Mouse (Mus musculus) olfactory bulb, adult 2 months (tissue): Measurements from ENCODE around the gene Atoh8. TPM values are rescaled to one million over a fixed set of nuclear protein-coding genes. Genes with fewer than 3 reads are reported as not detected.

Experiments
- H3K27ac ChIP-seq: fragments of 200-500 bp; 2 replicates; pipeline ENCODE4 v1.5.1; 2012; ENCODE audit warnings: low read depth, low read length; ENCODE audit not compliant: insufficient read depth
- H3K4me1 ChIP-seq: fragments of 200-500 bp; 2 replicates; pipeline ENCODE4 v1.6.1; 2012; ENCODE audit warnings: low read length; ENCODE audit not compliant: control insufficient read depth, insufficient read depth
- H3K4me3 ChIP-seq: fragments of 200-500 bp; 2 replicates; pipeline ENCODE4 v1.5.1; 2012; ENCODE audit warnings: mild to moderate bottlenecking, low read depth, low read length, moderate library complexity; ENCODE audit not compliant: insufficient read depth
- CTCF ChIP-seq: fragments of 200-500 bp; IDR thresholded peaks from 2 replicates; pipeline ENCODE4 v1.5.1; 2012; ENCODE audit warnings: low read depth, mild to moderate bottlenecking, low read length, moderate library complexity; ENCODE audit not compliant: insufficient read depth
- POLR2A ChIP-seq: fragments of 200-500 bp; IDR thresholded peaks from 2 replicates; pipeline ENCODE4 v1.6.1; 2012; ENCODE audit warnings: mild to moderate bottlenecking, low read depth, low read length, moderate library complexity; ENCODE audit not compliant: insufficient read depth
- WGBS: fragments of 180-500 bp; shearing (Covaris S2); methylation state at CpG from one replicate; pipeline ENCODE4 v1.1.7; 2018; 5-methylcytosine and 5-hydroxymethylcytosine counted together
- polyA plus RNA-seq: library from polyadenylated mRNA; stranded (reverse); fragments of >200 nt; gene quantifications from 2 replicates; pipeline ENCODE4 v1.2.4, GENCODE M21; 2012; ENCODE audit warnings: low replicate concordance; ENCODE audit not compliant: missing spikeins, insufficient read depth, insufficient read length

Gene Atoh8
- polyA plus RNA-seq, 1 experiment: not detected

DNA sequence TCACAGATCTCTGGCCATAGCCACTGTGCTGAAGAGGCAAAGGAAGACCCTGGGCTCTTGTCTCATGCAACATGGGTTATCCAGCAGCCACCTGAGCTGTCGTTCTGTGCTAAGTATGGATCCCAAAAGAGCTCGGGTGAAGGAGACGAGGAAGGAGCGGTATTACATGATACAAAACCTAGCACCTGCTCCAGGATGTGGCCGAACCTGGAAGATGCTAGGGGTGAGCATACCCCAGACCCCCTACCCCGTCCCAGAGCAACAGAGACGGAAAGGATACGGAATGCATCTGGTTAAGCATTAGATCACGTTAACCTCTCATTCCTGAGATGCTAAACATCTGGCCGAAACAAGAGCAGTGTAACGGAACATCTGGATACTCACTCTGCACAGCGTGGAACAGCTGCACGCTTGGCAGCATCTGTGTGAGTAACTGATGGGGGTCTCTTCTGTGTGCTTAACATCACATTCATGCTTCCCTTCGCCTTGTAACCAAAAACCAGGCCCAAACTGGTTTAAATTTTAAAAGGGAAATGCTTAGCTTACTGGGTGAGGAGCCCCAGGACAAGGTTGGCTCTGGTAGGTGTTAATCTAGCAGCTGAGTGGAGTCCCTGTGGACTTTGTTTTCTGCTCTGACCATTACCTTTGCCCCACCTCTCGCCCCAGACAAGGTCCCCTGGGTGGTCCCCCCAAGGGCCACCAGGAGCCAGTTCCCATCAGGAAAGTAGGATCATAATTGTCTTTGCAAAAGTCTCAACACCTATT, 13.0 kb upstream of the Atoh8 start:
- peaks cover 14% of the 10 kb centered on the region for H3K4me1 ChIP-seq
- 90% methylated on average over 15 of the region's 15 CpGs for WGBS
- TF ChIP-seq CTCF: no peak
- TF ChIP-seq POLR2A: no peak
- no peak overlapping the region for H3K4me3 ChIP-seq
- no peak overlapping the region for H3K27ac ChIP-seq

DNA sequence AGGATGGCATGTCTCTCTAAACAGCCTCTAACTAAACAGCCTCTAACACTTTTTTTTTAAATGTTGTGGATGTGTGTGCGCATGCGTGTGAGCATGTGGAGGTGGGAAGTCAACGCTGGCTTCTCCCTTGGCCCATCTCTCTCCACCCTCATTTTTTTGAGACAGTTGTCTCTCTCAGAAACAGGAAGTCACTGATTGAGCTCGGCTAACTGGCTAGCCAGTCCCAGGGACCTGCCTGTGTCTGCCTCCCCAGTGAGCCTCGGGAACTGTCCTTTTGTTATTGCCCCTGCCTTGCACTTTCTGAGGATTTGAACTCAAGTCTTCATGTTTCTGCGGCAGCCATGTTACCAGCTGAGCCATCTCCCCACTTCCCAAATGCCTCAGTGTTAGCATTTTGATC, 10.9 kb upstream of the Atoh8 start:
- no peak overlapping the region for H3K27ac ChIP-seq
- WGBS: 88% methylated on average over 6 of the region's 6 CpGs
- peaks cover 23% of the 10 kb centered on the region for H3K4me1 ChIP-seq
- H3K4me3 ChIP-seq: no peak overlapping the region
- no peak for TF ChIP-seq CTCF
- no peak for TF ChIP-seq POLR2A

DNA sequence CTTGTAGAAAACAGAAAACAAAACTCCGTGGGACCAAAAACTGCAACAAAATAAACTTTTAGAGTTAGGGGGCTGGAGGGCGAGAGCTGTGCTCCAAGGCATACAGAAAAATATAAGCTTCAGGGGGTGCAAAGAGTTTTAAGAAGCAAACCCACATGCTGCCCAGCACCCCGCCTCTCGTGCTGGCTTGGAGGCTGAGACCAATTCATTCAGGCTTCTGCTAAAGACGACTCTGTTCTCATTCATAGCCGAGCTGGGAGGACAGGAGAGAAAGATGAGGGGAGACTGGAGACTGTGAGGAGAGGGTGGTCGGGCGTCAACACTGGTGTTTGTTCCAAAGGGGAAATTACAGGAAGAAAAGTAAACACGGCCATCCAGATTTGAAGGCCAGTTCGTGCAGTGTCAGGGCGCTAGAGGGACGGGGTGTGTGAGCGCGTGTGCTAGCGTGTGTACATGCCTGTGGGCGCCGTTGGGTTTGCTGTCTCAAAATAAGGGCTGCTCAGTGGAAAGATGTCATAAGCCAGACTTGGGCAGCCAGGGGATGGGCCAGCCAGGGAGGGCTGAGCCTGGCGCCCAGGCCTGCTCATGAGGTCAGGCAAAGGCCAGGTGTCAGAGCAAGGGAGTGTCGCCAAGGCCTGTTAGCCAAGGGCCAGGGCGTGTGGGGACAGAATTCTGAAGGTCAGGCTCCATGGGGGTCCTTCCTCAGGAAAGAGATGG, 9.3 kb upstream of the Atoh8 start:
- Histone ChIP-seq H3K4me1 (peaks cover 26% of the 10 kb centered on the region), H3K4me3 (no peak overlapping the region), H3K27ac (no peak overlapping the region)
- no peak for TF ChIP-seq POLR2A
- TF ChIP-seq CTCF: no peak
- WGBS: 62% methylated on average over 20 of the region's 20 CpGs

DNA sequence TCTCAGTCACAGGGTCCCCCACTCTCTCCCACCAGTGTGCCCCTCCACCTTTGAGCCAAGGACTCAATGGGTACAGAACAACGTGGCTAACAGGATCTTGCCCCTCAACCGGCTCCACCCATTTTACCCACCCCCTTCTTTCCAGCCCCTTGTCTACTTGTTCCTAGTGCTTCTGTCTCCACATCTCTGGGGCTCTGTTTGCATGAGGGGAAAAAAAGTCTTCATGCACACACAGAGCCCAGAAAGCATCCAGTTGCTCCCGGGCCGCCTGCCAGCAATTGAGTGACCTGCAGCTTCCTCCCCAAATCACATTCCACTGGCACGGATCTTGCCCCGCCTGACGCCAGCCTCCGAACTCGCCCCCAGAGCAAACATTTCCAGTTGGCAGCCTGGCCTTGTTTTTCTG, 8.8 kb upstream of the Atoh8 start:
- Histone ChIP-seq H3K27ac (no peak overlapping the region), H3K4me1 (peaks cover 26% of the 10 kb centered on the region), H3K4me3 (no peak overlapping the region)
- WGBS: 16% methylated on average over 9 of the region's 9 CpGs
- no peak for TF ChIP-seq POLR2A
- no peak for TF ChIP-seq CTCF

DNA sequence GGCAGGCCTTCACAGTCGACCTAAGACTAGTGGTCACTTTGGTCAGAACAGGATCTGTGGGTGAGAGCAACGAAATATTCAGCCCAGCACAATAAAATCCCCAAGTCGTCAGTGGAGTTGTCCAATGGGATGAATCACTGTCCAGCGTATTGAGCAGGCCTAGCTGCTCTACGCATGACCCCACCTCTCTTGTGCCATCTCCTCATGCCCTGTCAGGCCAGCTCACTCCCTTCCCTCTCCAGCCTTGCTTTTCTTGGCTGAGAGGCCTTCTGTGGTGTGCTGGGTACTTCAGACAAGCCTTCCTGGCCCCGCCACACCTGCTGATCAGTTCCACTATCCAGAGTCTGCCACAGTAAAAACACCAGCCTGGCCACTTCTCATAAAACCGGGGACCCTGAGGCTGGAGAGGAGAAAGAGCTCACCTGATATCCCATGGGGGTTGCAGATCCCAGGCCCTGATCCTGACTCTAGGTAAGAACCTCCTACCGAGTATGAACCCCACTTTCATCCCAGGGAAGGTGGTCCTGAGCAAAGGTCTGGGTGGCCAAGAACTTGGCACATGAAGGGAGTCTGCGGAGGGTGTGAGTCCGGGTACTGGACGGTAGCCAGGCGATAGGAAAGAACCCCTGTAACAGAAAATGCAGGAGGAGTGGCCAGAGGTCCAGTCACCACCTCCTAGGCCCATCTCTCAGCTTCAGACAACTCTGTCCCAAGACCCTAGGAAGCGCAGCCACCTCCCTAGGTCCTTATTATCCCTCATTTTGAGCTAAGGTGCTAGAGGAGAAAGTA, 7.3 kb upstream of the Atoh8 start:
- H3K4me3 ChIP-seq: no peak overlapping the region
- no peak overlapping the region for H3K27ac ChIP-seq
- no peak for TF ChIP-seq CTCF
- no peak for TF ChIP-seq POLR2A
- peaks cover 26% of the 10 kb centered on the region for H3K4me1 ChIP-seq
- WGBS: 88% methylated on average over 13 of the region's 13 CpGs

DNA sequence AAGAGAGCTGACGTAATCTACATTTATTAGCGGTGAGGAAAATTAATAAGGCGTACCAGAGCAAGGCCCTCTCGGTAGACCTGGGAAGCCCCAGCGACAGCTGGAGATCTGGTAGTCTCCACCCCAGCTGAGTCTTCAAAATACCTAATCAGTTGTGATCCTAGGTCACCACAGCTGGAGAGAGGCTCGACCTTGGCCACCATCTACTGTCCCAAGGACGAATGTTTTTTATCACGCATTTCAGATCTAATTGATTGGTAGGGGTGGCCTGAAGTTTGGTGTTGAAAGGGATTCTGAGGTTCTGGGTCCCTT, 6.4 kb upstream of the Atoh8 start:
- TF ChIP-seq CTCF: no peak
- TF ChIP-seq POLR2A: no peak
- 46% methylated on average over 8 of the region's 8 CpGs for WGBS
- Histone ChIP-seq H3K4me3 (no peak overlapping the region), H3K27ac (no peak overlapping the region), H3K4me1 (peaks cover 26% of the 10 kb centered on the region)

DNA sequence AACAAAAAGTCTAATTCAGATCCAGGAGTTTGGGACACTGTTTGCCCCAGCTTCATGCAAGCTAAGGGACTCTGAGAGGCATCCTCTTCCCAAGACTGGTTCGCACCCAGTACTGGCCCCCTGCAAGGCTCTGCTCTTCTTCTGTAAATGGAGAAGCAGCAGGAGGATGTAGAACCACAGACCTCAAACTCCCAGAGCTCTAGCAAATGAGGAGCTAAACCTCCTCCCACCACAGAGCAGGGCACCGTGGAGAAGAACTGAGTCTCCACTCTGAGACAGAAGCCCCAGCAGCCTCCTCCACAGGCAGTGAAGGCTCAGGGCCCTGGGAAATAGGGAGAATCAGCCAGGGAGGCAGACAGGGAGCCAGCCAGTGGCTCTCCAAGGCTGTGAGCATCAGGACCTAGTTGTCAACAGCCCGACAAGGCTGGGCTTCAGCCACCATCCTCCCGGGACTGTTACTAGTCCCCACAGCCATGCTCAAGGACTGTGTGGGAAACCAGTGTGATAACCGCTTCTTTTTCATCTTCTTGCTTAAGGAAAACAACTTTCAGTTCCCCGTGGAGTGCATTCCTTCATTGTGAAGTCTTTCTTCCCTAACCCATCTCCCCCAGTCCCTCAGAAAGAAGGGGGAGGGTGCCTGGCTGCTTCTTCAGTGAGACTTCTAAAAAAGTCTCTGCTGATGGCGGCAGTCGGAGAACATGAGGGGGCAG, 5.9 kb upstream of the Atoh8 start:
- TF ChIP-seq POLR2A: no peak
- no peak for TF ChIP-seq CTCF
- 35% methylated on average over 8 of the region's 8 CpGs for WGBS
- H3K27ac ChIP-seq: no peak overlapping the region

DNA sequence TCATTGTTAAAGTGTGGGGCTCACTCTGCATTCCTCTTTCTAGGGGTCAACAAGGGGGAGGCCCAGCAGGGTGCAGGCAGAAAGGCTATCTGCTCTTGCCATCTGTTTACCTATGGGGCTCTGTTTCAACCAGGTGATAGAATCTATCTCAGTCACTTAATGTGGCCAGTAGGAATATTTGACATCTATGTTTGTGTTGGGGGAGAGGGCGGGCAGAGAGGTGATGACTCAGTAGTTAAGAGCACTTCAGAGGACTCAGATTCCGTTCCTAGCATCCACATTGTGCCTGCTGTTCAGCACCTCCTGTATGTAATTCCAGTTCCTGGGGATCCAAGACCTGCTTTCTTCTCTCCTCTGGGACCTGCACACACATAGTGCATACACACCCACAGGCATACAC, 4.7 kb upstream of the Atoh8 start:
- TF ChIP-seq CTCF (no peak), POLR2A (no peak)
- no peak overlapping the region for H3K27ac ChIP-seq
- H3K4me1 ChIP-seq: peaks cover 39% of the 10 kb centered on the region
- 72% methylated on average over 2 of the region's 2 CpGs for whole genome bisulfite sequencing
- no peak overlapping the region for H3K4me3 ChIP-seq

More for the DNA sequence above, 5.9 kb upstream of the Atoh8 start:
- Histone ChIP-seq H3K4me1 (peaks cover 29% of the 10 kb centered on the region), H3K4me3 (no peak overlapping the region)

DNA sequence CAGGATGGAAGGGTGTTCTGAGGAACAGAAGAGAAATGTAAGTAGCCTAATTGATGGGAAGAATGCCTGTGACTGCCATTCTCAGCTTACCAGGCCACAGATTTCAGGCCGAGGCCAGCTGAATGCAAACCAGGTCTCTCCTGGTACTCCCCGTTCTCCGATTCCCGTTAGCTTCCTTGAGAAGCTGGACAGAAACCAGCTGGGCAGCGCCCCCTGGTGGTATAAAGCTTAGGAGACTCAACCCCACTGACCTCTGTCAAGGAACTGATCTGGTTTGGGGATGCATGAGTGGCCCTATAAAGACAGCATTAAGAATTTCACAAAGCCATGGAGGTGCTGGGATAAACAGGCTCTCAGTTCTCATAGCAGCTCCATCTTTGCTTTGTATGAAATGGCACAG, 1.7 kb upstream of the Atoh8 start:
- TF ChIP-seq POLR2A (no peak), CTCF (0 out of 2 replicates have a peak, but pooled peaks have one; percentile 15)
- Histone ChIP-seq H3K4me1 (peaks cover 28% of the 10 kb centered on the region), H3K4me3 (no peak overlapping the region), H3K27ac (no peak overlapping the region)
- WGBS: 3% methylated on average over 5 of the region's 5 CpGs
